Mouse (Mus musculus): Measurements from ENCODE around the gene Ghrhr. TPM values are rescaled to one million over a fixed set of nuclear protein-coding genes. Genes with fewer than 3 reads are reported as not detected.
A peak's percentile ranks its signal among the peaks of the same experiment; 100 is the strongest.

The Ghrhr gene
- polyA plus RNA-seq, 1 experiment, result 0.04 TPM

GRCm38 (mm10) chr6:55351712-55352111, 24.4 kb upstream of the Ghrhr start:
- DNase-seq (ENCODE audit: extremely low spot score in 1 of 2, low spot score in 1 of 2), result no peak

- DNase-seq (ENCODE audit: extremely low spot score in 1 of 2, low spot score in 1 of 2), result no peak
These were observed 22.2 kb upstream of the Ghrhr start for GRCm38 (mm10) chr6:55353711-55354445.

- no peak for DNase-seq (ENCODE audit: extremely low spot score in 1 of 2, low spot score in 1 of 2)
These were observed 21.5 kb upstream of the Ghrhr start for GRCm38 (mm10) chr6:55354456-55355117.

GRCm38 (mm10) chr6:55355575-55355974, 20.5 kb upstream of the Ghrhr start:
- DNase-seq (ENCODE audit: extremely low spot score in 1 of 2, low spot score in 1 of 2), result no peak

GRCm38 (mm10) chr6:55356017-55356703, 19.9 kb upstream of the Ghrhr start:
- no peak for DNase-seq (ENCODE audit: extremely low spot score in 1 of 2, low spot score in 1 of 2)

GRCm38 (mm10) chr6:55356976-55357635, 19.0 kb upstream of the Ghrhr start:
- no peak for DNase-seq (ENCODE audit: extremely low spot score in 1 of 2, low spot score in 1 of 2)

GRCm38 (mm10) chr6:55357636-55358031, 18.5 kb upstream of the Ghrhr start:
- no peak for DNase-seq (ENCODE audit: extremely low spot score in 1 of 2, low spot score in 1 of 2)

- DNase-seq (ENCODE audit: extremely low spot score in 1 of 2, low spot score in 1 of 2), result no peak
These were observed 17.4 kb upstream of the Ghrhr start for GRCm38 (mm10) chr6:55358731-55359143.

GRCm38 (mm10) chr6:55362663-55363062, 13.4 kb upstream of the Ghrhr start:
- no peak for DNase-seq (ENCODE audit: extremely low spot score in 1 of 2, low spot score in 1 of 2)

GRCm38 (mm10) chr6:55367126-55367525, 9.0 kb upstream of the Ghrhr start:
- no peak for DNase-seq (ENCODE audit: extremely low spot score in 1 of 2, low spot score in 1 of 2)

- no peak for DNase-seq (ENCODE audit: extremely low spot score in 1 of 2, low spot score in 1 of 2)
These were observed 5.3 kb upstream of the Ghrhr start for GRCm38 (mm10) chr6:55370831-55371230.

GRCm38 (mm10) chr6:55376511-55376910, 416 bp downstream of the Ghrhr start:
- no peak for DNase-seq (ENCODE audit: extremely low spot score in 1 of 2, low spot score in 1 of 2)

- DNase-seq (ENCODE audit: extremely low spot score in 1 of 2, low spot score in 1 of 2), result no peak
These were observed 1.4 kb downstream of the Ghrhr start for GRCm38 (mm10) chr6:55377461-55377860.

- DNase-seq (ENCODE audit: extremely low spot score in 1 of 2, low spot score in 1 of 2), result peak in 1 of 2 experiments; percentile 78
These were observed 3.7 kb downstream of the Ghrhr start for GRCm38 (mm10) chr6:55379641-55380335.

- no peak for DNase-seq (ENCODE audit: extremely low spot score in 1 of 2, low spot score in 1 of 2)
These were observed 5.9 kb downstream of the Ghrhr start for GRCm38 (mm10) chr6:55381966-55382365.

GRCm38 (mm10) chr6:55383897-55384296, 7.8 kb downstream of the Ghrhr start:
- DNase-seq (ENCODE audit: extremely low spot score in 1 of 2, low spot score in 1 of 2), result peak in 1 of 2 experiments; percentile 74

- DNase-seq (ENCODE audit: extremely low spot score in 1 of 2, low spot score in 1 of 2), result no peak
These were observed 8.4 kb downstream of the Ghrhr start for GRCm38 (mm10) chr6:55384356-55384951.

- DNase-seq (ENCODE audit: extremely low spot score in 1 of 2, low spot score in 1 of 2), result no peak
These were observed 12.6 kb downstream of the Ghrhr start for GRCm38 (mm10) chr6:55388546-55389169.

- no peak for DNase-seq (ENCODE audit: extremely low spot score in 1 of 2, low spot score in 1 of 2)
These were observed 13.2 kb downstream of the Ghrhr start for GRCm38 (mm10) chr6:55389321-55389720.

- no peak for DNase-seq (ENCODE audit: extremely low spot score in 1 of 2, low spot score in 1 of 2)
These were observed 15.7 kb downstream of the Ghrhr start for GRCm38 (mm10) chr6:55391814-55392213.
